ENCODE assay signal across 18 mouse cellular contexts in genomic region chr19:24534733-24535132, GRCm38 (mm10). TPM values are rescaled to one million over a fixed set of nuclear protein-coding genes. Genes with fewer than 3 reads are reported as not detected.
DNase-seq lines count a peak whose midpoint lies in the region; ATAC-seq lines count a peak whose summit lies in the region.
"Had no signal": no experiment of that assay in that cellular context is flagged by ENCODE, and none has a peak within 500 bp of the region (broad histone marks: within the 10 kb centered on the region; RNA-seq: fewer than 3 reads in every experiment).

No protein-coding gene starts in this region.

- H3K9ac ChIP-seq in heart, embryonic 14.5 days (ENCODE audit: low read length), result peak overlapping the region; percentile 34; the same call in 1 of the 2 replicates
- H3K9ac ChIP-seq: forebrain, embryonic 12.5 days had no signal

- ATAC-seq in heart, embryonic 14.5 days (ENCODE audit: insufficient number of reproducible peaks, insufficient read depth, low FRiP score, low read depth), result no peak
- peak; percentile 97 for ATAC-seq in megakaryocyte progenitor cell, adult 5-6 weeks (replicated peaks; ENCODE audit: poor library complexity)
- ATAC-seq: hindbrain, embryonic 16.5 days; Patski had no signal

- intact Hi-C loops in heart, postnatal 14 days (cut with DNase I), result no loop called here

- peak overlapping the region; percentile 21 to 48; a peak in 2 of 4 replicates for H3K27ac ChIP-seq in heart, embryonic 14.5 days (replicated peaks in 1 of 2; ENCODE audit: control insufficient read depth in 1 of 2, insufficient read depth in 1 of 2, low read depth in 2 of 2, low read length in 2 of 2)
- H3K27ac ChIP-seq: forebrain, embryonic 12.5 days; macrophage had no signal

- DNase-seq in heart, postnatal 14 days, result no peak
- peak; percentile 92 for DNase-seq in MEL-GATA-1-ER (ENCODE audit: extremely low read depth, low read depth)
- no peak for DNase-seq in kidney, adult 11 months
- DNase-seq in left cerebral cortex, adult 8-10 months (ENCODE audit: low spot score in 2 of 2), result no peak
- DNase-seq in layer of hippocampus, postnatal 36 days, result no peak
- DNase-seq: adrenal gland, adult 8-10 months; cerebellum, adult 11-12 months; embryo, embryonic 11 days; kidney, postnatal 10 days; right cerebral cortex, postnatal 4 days had no signal

- H3K9me3 ChIP-seq in heart, embryonic 14.5 days (ENCODE audit: control insufficient read depth, low read length), result no peaks in the 10 kb centered on the region
- no peaks in the 10 kb centered on the region for H3K9me3 ChIP-seq in erythroblast, embryonic 14.5 days (ENCODE audit: control insufficient read depth, low read length)
- H3K9me3 ChIP-seq: forebrain, embryonic 12.5 days had no signal

- peaks cover 3 to 18% of the 10 kb centered on the region in 2 experiments for H3K4me1 ChIP-seq in heart, embryonic 14.5 days (ENCODE audit: control insufficient read depth in 2 of 2, insufficient read depth in 2 of 2, low read length in 2 of 2)
- peaks cover 87% of the 10 kb centered on the region for H3K4me1 ChIP-seq in erythroblast, embryonic 14.5 days (ENCODE audit: control insufficient read depth)
- H3K4me1 ChIP-seq: forebrain, embryonic 12.5 days had no signal

- 16% methylated on average over 7 of the region's 7 CpGs for WGBS in heart, embryonic 14.5 days

- H3K4me2 ChIP-seq in heart, embryonic 14.5 days (ENCODE audit: low read length), result peak overlapping the region; percentile 38
- H3K4me2 ChIP-seq: forebrain, embryonic 12.5 days had no signal

- no peaks in the 10 kb centered on the region for H3K36me3 ChIP-seq in heart, embryonic 14.5 days (ENCODE audit: control insufficient read depth, insufficient read depth, low read length)
- peaks cover 42% of the 10 kb centered on the region for H3K36me3 ChIP-seq in erythroblast, embryonic 14.5 days (ENCODE audit: control insufficient read depth)
- H3K36me3 ChIP-seq: forebrain, embryonic 12.5 days had no signal

- no peak overlapping the region for H3K4me3 ChIP-seq in heart, embryonic 14.5 days (ENCODE audit: control insufficient read depth in 1 of 2, insufficient read depth in 1 of 2, low read depth in 1 of 2, low read length in 2 of 2)
- H3K4me3 ChIP-seq in erythroblast, embryonic 14.5 days (replicated peaks), result peak overlapping the region; percentile 59
- H3K4me3 ChIP-seq: forebrain, embryonic 12.5 days; myocyte had no signal

- no peaks in the 10 kb centered on the region for H3K27me3 ChIP-seq in heart, embryonic 14.5 days (ENCODE audit: control insufficient read depth, insufficient read depth, low read length)
- H3K27me3 ChIP-seq in erythroblast, embryonic 14.5 days (ENCODE audit: control insufficient read depth), result no peaks in the 10 kb centered on the region
- H3K27me3 ChIP-seq: forebrain, embryonic 12.5 days had no signal

RNA-seq across cellular contexts. Expression of gene Pip5k1b, which starts 20.9 kb away (rescaled TPM):
- polyA plus RNA-seq in heart, embryonic 14.5 days (2014; fragmentation: Nextera tagmentation; extraction: Ambion mirVana), result 10.5 and 10.9 TPM in 2 replicates
- 10 to 100 TPM; 23.4 to 24.9 TPM for total RNA-seq in heart, postnatal 14 days (2021)
- 3.1 and 5.0 TPM in 2 replicates for polyA plus RNA-seq in erythroblast, embryonic 14.5 days (2012)
- total RNA-seq in megakaryocyte progenitor cell, adult 5-6 weeks (2015), result 24.4 and 25.6 TPM in 2 replicates
- total RNA-seq in megakaryocyte progenitor cell, adult 5-6 weeks (2017), result 10.7 and 13.5 TPM in 2 replicates
- total RNA-seq in left cerebral cortex, adult 8-10 months (2022), result 10 to 100 TPM; 19.4 to 23.4 (median 20.7) TPM
- 10 to 100 TPM; 68.7 to 78.5 TPM for total RNA-seq in layer of hippocampus, postnatal 36 days (2021)

RNA-seq across cellular contexts. Expression of gene Fam122a, which starts 57.6 kb away (rescaled TPM):
- 49.2 and 49.8 TPM in 2 replicates for polyA plus RNA-seq in heart, embryonic 14.5 days (2014; fragmentation: Nextera tagmentation; extraction: Ambion mirVana)
- total RNA-seq in heart, postnatal 14 days (2021), result 10 to 100 TPM; 22.7 to 25.1 TPM
- 4.7 and 5.2 TPM in 2 replicates for polyA plus RNA-seq in erythroblast, embryonic 14.5 days (2012)
- 37.8 and 45.5 TPM in 2 replicates for total RNA-seq in megakaryocyte progenitor cell, adult 5-6 weeks (2015)
- 9.7 and 13.9 TPM in 2 replicates for total RNA-seq in megakaryocyte progenitor cell, adult 5-6 weeks (2017)
- total RNA-seq in left cerebral cortex, adult 8-10 months (2022), result 10 to 100 TPM; 22.3 to 30.1 (median 27.6) TPM
- 10 to 100 TPM; 28.1 to 35.2 TPM for total RNA-seq in layer of hippocampus, postnatal 36 days (2021)
